Mouse (Mus musculus): ENCODE results near the gene Fam43a. TPM values are rescaled to one million over a fixed set of nuclear protein-coding genes. Genes with fewer than 3 reads are reported as not detected.

The Fam43a gene
- polyA plus RNA-seq, 1 experiment = 46.2 TPM

GRCm38 (mm10) chr16:30623645-30624044, 24.1 kb downstream of the Fam43a start:
- TF ChIP-seq POLR2A (IDR thresholded peaks at IDR 0.05; ENCODE audit: borderline replicate concordance, extremely low read depth, low read depth, low read length) (no peak), CTCF (IDR thresholded peaks at IDR 0.05; ENCODE audit: insufficient read depth, low read length) (no peak)
- whole genome bisulfite sequencing = 62% methylated on average over 7 of the region's 7 CpGs
- DNase-seq = no peak
- Histone ChIP-seq H3K4me1 (ENCODE audit: control insufficient read depth, insufficient read depth, low read length) (no peaks in the 10 kb centered on the region; the same call in 1 of the 2 replicates), H3K4me3 (replicated peaks; ENCODE audit: extremely low read depth, low read depth, low read length) (no peak overlapping the region)

- WGBS = 61% methylated on average over 2 of the region's 2 CpGs
- no peak for DNase-seq
- no peaks in the 10 kb centered on the region; the same call in 1 of the 2 replicates for H3K4me1 ChIP-seq (ENCODE audit: control insufficient read depth, insufficient read depth, low read length)
- TF ChIP-seq CTCF (IDR thresholded peaks at IDR 0.05; ENCODE audit: insufficient read depth, low read length) (no peak), POLR2A (IDR thresholded peaks at IDR 0.05; ENCODE audit: borderline replicate concordance, extremely low read depth, low read depth, low read length) (no peak)
- H3K4me3 ChIP-seq (replicated peaks; ENCODE audit: extremely low read depth, low read depth, low read length) = no peak overlapping the region
Observed at GRCm38 (mm10) chr16:30624640-30625039, 25.1 kb downstream of the Fam43a start.

- DNase-seq = no peak
- TF ChIP-seq CTCF (IDR thresholded peaks at IDR 0.05; ENCODE audit: insufficient read depth, low read length) (no peak), POLR2A (IDR thresholded peaks at IDR 0.05; ENCODE audit: borderline replicate concordance, extremely low read depth, low read depth, low read length) (no peak)
- no peaks in the 10 kb centered on the region; the same call in 1 of the 2 replicates for H3K4me1 ChIP-seq (ENCODE audit: control insufficient read depth, insufficient read depth, low read length)
- H3K4me3 ChIP-seq (replicated peaks; ENCODE audit: extremely low read depth, low read depth, low read length) = no peak overlapping the region
- 51% methylated on average over 11 of the region's 11 CpGs for WGBS
Observed at GRCm38 (mm10) chr16:30627586-30628337, 28.2 kb downstream of the Fam43a start.

GRCm38 (mm10) chr16:30628401-30628800, 28.9 kb downstream of the Fam43a start:
- WGBS = 66% methylated on average over 6 of the region's 6 CpGs
- H3K4me1 ChIP-seq (ENCODE audit: control insufficient read depth, insufficient read depth, low read length) = no peaks in the 10 kb centered on the region; the same call in 1 of the 2 replicates
- DNase-seq = no peak

GRCm38 (mm10) chr16:30629509-30629908, 30.0 kb downstream of the Fam43a start:
- no peak for TF ChIP-seq CTCF (IDR thresholded peaks at IDR 0.05; ENCODE audit: insufficient read depth, low read length)
- no peak for TF ChIP-seq POLR2A (IDR thresholded peaks at IDR 0.05; ENCODE audit: borderline replicate concordance, extremely low read depth, low read depth, low read length)
- WGBS = 91% methylated on average over 5 of the region's 5 CpGs
- no peak for DNase-seq

More at GRCm38 (mm10) chr16:30628401-30628800, 28.9 kb downstream of the Fam43a start:
- H3K4me3 ChIP-seq (replicated peaks; ENCODE audit: extremely low read depth, low read depth, low read length) = no peak overlapping the region
- TF ChIP-seq POLR2A (IDR thresholded peaks at IDR 0.05; ENCODE audit: borderline replicate concordance, extremely low read depth, low read depth, low read length) = no peak
- no peak for TF ChIP-seq CTCF (IDR thresholded peaks at IDR 0.05; ENCODE audit: insufficient read depth, low read length)

GRCm38 (mm10) chr16:30633906-30634746, 34.6 kb downstream of the Fam43a start:
- DNase-seq = no peak
- no peaks in the 10 kb centered on the region for H3K4me1 ChIP-seq (ENCODE audit: control insufficient read depth, insufficient read depth, low read length)
- WGBS = 73% methylated on average over 8 of the region's 8 CpGs
- H3K4me3 ChIP-seq (replicated peaks; ENCODE audit: extremely low read depth, low read depth, low read length) = no peak overlapping the region
- TF ChIP-seq CTCF (IDR thresholded peaks at IDR 0.05; ENCODE audit: insufficient read depth, low read length) (no peak), POLR2A (IDR thresholded peaks at IDR 0.05; ENCODE audit: borderline replicate concordance, extremely low read depth, low read depth, low read length) (no peak)

More at GRCm38 (mm10) chr16:30629509-30629908, 30.0 kb downstream of the Fam43a start:
- Histone ChIP-seq H3K4me1 (ENCODE audit: control insufficient read depth, insufficient read depth, low read length) (no peaks in the 10 kb centered on the region; the same call in 1 of the 2 replicates), H3K4me3 (replicated peaks; ENCODE audit: extremely low read depth, low read depth, low read length) (no peak overlapping the region)

- DNase-seq = no peak
- TF ChIP-seq CTCF (IDR thresholded peaks at IDR 0.05; ENCODE audit: insufficient read depth, low read length) (no peak), POLR2A (IDR thresholded peaks at IDR 0.05; ENCODE audit: borderline replicate concordance, extremely low read depth, low read depth, low read length) (no peak)
- H3K4me1 ChIP-seq (ENCODE audit: control insufficient read depth, insufficient read depth, low read length) = no peaks in the 10 kb centered on the region
- 91% methylated on average over 14 of the region's 14 CpGs for WGBS
- no peak overlapping the region for H3K4me3 ChIP-seq (replicated peaks; ENCODE audit: extremely low read depth, low read depth, low read length)
Observed at GRCm38 (mm10) chr16:30638586-30638985, 39.1 kb downstream of the Fam43a start.

- Histone ChIP-seq H3K4me1 (ENCODE audit: control insufficient read depth, insufficient read depth, low read length) (no peaks in the 10 kb centered on the region), H3K4me3 (replicated peaks; ENCODE audit: extremely low read depth, low read depth, low read length) (no peak overlapping the region)
- no peak for DNase-seq
- TF ChIP-seq POLR2A (IDR thresholded peaks at IDR 0.05; ENCODE audit: borderline replicate concordance, extremely low read depth, low read depth, low read length) (no peak), CTCF (IDR thresholded peaks at IDR 0.05; ENCODE audit: insufficient read depth, low read length) (no peak)
- WGBS = 72% methylated on average over 2 of the region's 2 CpGs
Observed at GRCm38 (mm10) chr16:30640591-30640990, 41.1 kb downstream of the Fam43a start.

- no peaks in the 10 kb centered on the region for H3K4me1 ChIP-seq (ENCODE audit: control insufficient read depth, insufficient read depth, low read length)
- no peak for DNase-seq
- TF ChIP-seq CTCF (IDR thresholded peaks at IDR 0.05; ENCODE audit: insufficient read depth, low read length) (no peak), POLR2A (IDR thresholded peaks at IDR 0.05; ENCODE audit: borderline replicate concordance, extremely low read depth, low read depth, low read length) (no peak)
- 67% methylated on average over 4 of the region's 4 CpGs for WGBS
- H3K4me3 ChIP-seq (replicated peaks; ENCODE audit: extremely low read depth, low read depth, low read length) = no peak overlapping the region
Observed at GRCm38 (mm10) chr16:30641408-30641807, 41.9 kb downstream of the Fam43a start.
